Mouse (Mus musculus): ENCODE measurements around the gene Prkcb. TPM values are rescaled to one million over a fixed set of nuclear protein-coding genes. Genes with fewer than 3 reads are reported as not detected.

Gene Prkcb
- total RNA-seq, 2 experiments from 2014 or later, result 2.3 to 3.6 TPM

DNA sequence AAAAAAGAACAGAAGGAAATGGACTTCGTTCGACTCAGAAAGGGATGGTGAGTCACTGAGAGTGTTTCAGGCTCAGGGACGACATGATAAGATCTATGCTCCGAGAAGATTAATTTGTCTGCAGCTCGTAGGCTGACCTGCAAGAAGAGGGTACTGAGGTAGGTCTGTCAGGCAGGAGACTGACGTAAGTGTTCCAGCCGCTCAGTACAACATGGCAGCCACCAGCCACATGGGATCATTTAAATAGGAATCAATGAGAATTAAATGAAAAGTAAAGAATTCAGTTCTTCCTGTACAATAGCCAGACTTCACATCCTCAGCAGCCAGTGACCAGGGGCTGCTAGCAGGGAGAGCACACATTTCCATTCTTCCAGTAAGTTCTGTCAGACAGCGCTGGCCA, 209.0 kb downstream of the Prkcb start:
- intact Hi-C loops (cut with DNase I), result no loop called here
- DNase-seq, result no peak

DNA sequence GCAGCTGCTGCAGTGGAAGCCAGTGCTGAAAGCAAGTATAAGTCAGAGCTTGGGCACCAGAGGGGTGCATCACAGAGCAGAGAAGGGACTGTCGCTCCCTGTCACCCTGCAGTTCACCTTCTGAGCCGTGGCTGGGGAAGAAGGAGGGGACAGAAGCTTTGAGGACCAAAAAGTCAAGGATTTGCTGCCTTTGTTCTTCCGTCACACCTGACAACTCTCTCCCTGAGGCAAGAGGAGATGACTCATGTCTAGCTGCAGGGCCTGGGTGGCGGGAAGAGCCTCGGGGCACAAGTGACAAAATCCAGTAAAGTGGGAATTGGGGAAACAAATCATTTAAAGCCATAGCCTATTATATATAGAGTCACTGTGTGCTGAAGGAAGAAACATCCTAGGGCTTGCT, 209.9 kb downstream of the Prkcb start:
- DNase-seq, result no peak
- intact Hi-C loops (cut with DNase I), result no loop called here

DNA sequence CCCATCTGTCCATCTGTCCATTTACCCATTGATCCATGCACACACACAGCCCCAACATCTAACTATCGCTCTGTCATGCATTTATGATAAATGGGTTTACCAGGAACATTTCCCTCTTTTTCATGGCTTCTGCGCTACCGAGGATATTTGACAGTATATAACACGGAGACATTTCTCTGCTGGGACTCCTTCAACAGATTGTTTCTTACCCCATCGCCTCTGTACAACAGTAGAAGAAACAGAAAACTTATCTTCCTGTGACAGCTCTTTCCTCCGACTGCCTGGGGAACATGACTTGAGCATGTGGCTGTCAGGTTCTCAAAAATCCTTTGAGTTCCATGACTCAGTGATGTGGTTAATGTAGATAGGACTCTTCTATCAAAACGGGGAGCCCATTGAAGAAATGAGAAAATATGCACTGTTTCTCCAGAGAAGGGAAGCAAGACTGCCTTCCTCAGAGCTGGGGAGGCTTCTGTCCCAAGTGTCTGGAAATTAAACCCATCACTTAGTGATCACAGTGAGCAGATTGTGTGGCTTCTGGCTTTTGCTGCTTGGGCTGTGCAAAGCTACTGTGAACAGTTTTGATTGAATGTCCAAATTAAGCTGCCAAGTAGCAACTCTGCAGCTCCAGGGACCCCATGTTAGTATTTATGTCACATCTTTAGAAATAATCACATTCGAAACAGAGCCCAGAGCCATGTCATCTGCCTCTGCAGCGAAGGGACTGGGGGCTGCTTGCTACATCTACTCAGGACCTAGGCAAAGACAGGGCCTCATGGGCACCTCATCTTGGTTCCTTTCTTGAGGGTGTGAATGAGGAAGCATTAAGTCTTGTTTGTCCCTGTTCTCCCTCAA, 211.4 kb downstream of the Prkcb start:
- intact Hi-C loops (cut with DNase I), result no loop called here
- DNase-seq, result no peak

DNA sequence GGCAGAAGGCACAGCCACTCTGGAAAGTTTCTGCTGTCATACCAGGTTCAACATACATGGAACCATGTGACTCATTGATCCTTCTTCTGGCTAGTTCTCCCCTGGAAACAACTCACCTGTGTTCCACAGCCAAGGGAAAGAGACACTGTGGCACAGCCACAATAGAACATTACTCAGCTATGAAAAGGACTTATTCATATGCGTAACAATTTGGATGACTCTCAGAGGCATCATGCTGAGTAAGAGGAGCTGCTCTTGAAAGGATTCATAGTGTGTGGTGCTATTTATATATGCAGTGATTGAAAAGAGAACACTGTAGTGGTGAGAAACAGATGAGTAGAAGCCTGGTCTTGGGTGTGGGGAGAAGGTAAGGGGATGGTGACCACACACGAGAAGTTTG, 217.9 kb downstream of the Prkcb start:
- intact Hi-C loops (cut with DNase I), result no loop called here
- no peak for DNase-seq

DNA sequence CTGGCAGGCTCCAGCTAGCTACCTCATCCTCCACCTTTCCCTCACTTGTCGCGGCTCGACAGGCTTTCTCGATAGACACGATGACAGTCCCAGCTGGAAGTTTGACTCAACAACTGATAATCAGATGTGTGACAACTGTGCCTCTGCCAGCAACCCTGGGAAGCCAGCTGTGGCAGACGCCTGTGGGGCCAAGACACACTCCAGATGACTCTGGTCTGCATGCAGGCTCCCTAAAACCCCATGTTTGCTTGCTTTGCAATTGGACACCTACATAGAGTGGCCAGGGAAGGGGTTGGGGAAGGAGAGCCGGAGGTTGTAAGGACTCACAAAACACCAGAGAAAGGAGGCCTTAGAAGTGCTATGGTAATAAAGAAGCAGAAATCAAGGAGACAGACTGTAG, 221.4 kb downstream of the Prkcb start:
- intact Hi-C loops (cut with DNase I), result no loop called here
- DNase-seq, result peak; percentile 3 to 23

DNA sequence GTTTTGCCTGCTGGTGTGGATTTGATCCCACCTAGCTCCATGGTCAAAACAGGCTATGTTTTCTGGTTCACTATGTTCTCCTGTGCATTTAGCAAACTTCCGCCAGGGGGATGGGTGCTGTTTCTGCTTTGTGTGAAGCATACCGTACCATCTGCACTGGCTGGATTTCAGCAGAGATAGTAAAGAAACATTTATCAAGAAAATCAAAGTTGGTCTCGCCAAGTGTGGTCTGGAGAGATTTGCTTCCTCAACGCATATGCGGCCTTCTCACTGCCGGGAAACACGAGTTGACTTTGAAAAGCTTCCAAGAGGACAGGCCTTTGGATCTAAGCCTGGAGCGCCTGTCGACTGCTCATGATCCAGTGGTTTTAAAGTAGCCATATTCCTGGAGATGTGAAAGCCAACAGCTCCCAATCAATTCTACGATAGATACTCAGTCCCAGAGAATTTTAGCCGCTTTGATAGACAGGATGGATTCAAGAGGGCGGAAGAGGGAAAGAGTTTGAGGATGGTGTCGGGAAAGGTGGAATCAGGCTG, 223.9 kb downstream of the Prkcb start:
- intact Hi-C loops (cut with DNase I), result no loop called here

DNA sequence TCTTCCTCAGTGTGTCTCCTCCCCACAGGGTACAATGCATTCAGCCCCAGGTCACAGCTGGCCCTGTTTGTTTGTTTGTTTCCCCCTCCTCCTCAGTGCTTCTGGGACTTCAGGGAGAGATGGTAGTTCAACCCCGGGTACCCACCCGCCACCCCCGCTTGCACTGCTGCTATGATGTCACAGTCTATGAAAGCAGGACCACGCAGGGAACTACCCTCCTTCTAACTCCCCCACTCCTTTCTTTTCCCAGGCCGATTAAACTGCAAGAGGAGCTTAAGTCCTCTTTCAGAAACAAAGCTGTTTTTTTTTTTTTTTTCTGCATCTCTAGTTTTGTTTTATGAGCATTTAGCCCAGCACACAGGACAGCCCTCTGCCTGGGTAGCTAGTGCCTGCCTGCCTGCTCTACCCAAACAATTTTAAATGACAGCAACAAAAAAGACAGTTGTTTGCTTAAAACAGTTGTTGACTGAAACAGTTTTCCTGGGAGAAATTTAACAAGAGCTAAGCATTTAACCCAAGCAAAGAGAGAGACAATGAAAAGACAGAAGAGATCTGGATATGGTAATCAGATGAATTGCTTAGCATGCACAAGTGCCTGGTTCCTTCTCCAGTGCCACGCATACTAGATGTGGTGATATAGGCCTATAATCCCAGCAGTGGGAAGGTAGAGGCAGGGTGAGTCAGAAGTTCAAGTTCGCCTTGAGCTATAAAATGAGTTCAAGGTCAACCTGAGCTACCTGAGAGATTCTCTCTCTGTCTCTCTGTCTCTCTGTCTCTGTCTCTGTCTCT, 232.5 kb downstream of the Prkcb start:
- no peak for DNase-seq
- intact Hi-C loops (cut with DNase I), result no loop called here

More for the DNA sequence above, 223.9 kb downstream of the Prkcb start:
- peak; percentile 21 to 23 for DNase-seq

DNA sequence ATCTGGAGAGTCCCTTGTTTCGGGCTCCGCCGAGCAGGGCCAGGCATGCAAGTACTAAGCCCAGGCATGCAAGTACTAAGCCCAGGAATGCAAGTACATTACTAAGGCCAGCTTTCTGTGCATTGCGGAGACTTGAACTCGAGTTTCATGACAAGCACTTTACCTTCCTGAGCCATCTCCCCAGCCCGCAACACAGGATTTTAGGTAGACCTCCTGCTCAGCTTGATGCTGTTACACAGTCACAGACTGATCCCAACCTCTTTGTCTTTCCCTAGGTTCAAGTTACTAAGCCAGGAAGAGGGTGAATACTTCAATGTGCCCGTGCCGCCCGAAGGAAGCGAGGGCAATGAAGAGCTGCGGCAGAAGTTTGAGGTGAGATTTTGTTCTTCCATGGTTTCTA, 239.7 kb downstream of the Prkcb start:
- intact Hi-C loops (cut with DNase I), result no loop called here
- no peak for DNase-seq

DNA sequence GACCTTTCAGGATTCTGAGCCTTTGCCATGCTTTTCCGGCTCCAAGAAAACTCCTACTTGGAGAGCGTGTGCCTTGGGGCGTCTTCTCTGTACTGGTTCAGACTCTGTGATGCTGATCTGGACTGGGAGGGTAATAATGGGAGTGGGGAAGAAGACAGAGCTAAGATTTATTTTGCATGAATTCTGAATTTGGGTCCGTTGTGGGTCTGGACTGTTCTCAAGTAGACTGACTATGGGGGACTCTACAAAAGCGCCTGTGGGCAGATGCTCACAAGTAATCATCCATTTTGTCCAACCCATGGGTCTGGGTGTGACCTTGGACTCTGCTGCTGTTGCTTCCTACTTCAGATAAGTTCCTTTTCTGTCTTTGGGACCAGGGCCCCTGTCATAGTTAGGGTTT, 240.1 kb downstream of the Prkcb start:
- no peak for DNase-seq
- intact Hi-C loops (cut with DNase I), result no loop called here

DNA sequence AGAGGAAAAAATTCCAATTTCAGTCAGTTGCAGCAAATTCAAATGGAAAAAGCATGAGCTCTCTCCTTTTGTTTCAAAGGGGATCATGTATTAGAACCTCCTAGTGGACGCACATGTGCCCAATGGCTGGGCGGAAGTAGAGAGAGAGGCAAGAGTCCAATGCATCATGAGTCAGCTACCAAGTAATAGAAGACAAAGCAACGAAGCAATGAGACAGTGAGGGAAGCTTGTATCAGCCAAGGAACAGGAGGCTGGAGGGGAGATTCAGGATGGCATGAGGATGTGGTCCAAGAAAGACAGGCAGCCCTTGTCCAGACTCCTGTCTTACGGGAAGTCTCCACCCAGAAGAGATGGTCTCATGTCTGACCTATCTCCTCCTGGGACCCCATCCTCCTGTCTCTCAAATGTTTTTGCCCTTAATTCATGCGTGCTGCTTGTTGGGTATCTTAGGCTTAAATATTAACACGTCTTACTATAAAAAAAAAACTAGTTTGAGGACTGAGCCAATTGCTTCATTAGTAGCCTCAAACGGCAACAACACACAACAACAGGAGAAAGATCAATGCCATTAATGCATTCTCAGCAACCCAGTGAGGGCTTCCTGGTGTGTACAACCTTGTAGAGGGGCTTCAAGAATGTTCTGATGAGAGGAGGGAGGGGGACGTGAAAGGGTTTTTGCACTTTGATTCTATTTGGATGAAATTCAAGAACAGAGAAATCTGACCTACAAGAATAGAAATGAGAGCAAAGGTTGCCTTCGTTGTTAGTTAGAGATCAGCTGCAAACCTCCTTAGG, 245.2 kb downstream of the Prkcb start:
- intact Hi-C loops (cut with DNase I), result no loop called here
- DNase-seq, result no peak

DNA sequence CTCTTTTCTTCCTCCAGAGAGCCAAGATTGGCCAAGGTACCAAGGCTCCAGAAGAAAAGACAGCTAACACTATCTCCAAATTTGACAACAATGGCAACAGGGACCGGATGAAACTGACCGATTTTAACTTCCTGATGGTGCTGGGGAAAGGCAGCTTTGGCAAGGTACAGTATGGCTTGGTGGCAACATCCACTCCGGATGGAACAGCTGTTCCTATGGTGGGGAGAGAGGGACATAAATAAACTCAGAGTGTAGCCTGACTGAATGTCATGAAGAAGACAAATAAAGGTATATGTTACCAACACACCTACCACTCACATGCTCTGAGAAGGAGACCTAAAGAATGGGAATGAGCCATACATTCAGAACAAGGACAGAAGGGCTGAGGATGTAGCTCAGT, 256.1 kb downstream of the Prkcb start:
- intact Hi-C loops (cut with DNase I), result no loop called here
- DNase-seq, result no peak

DNA sequence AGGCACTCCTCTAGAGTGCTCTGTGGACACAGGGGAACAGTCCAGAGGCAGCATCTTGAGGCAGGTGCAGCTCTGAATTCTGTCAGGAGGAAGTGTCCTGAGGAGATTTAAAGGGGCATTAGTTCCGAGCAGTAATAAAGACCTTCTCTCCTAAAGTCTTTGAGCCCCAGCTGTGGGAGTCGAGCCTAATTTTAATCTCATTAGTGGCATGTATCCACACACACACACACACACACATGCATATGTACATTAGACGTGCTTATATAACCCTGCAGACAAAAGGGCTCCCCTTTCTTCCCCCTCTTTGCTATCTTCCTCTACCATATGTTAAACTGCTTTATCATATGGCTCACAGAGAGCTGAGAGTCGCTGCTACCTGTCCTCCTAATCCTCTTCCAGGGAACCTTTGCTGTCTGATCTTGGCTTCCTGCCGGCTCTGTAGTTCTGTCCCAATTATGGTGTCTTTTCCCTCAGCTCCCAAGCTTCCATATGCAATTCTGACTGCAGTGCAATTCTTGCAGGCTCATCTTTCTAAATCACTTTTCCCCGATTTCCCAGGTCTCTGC, 268.1 kb downstream of the Prkcb start:
- no peak for DNase-seq
- intact Hi-C loops (cut with DNase I), result no loop called here

DNA sequence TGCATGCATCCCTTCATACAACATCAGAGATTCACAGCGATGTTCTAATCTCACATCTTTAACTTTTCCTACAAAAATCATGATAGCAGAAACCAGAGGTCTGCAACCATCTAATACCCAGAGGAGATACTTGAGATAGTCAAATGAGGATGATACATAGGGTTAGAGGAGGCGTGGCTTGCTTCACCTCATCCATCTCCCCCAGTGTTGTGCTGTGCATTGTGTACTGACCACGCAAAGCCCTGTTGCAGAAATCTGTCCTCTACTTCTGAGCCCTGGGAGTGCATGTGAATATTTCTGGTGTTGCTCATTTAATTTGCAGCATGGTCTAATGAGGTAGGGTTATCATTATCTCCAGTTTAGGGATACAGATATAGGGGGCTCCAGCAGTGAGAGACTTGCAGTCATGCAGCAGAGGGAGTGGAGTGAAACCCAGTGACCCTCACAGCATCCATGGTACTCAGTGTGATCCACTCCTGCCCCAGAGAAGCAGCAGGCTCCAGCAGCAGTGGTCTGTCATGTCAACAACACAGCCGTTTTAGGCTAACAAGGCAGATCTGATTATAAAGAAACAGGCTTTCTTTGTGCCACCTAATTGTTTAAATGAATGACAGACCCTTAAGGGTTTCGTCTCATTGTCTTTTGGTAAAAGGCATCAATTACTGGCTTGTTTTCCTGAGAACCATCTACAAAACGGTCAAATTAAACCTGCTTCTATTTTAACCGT, 269.7 kb downstream of the Prkcb start:
- intact Hi-C loops (cut with DNase I), result no loop called here
- DNase-seq, result no peak

DNA sequence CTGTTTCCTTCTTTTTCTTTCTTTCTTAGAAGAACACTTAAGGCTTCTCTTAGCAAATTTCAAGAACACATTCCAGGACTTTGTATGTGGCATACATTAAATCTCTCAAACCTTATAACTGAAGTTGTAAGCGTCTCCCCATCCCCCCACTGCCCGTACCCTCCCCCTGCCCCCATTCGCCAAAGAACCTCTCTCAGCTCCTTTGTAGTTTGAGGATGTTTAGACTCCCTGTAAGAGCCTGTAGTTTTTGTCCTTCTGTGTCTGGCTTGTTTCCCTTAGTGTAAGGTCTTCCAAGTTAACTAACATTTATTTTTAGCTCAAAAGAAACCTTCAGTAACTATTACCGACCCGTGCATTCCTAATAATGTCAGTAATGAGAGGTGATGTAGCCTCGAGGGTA, 270.4 kb downstream of the Prkcb start:
- DNase-seq, result no peak
- intact Hi-C loops (cut with DNase I), result no loop called here

DNA sequence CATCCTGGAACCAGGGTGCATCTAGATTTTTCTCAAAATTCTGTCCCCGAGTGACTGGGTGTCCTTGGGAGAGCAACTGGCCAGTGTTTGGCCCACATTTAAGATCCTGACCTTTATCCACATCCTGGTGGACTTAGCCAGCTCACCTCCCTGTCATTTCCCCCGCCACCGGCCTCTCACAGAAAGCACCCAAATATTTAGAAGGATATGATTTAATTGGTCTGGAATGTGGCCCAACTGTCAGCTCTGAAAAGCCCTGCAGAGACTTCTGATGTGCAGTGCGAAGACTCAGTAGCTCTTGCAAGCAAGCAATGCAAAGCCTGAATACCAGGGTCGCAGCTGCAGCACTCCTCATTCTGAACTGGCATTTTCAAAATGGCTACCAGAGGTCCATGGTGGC, 274.0 kb downstream of the Prkcb start:
- peak; percentile 7 to 13 for DNase-seq
- intact Hi-C loops (cut with DNase I), result no loop called here

DNA sequence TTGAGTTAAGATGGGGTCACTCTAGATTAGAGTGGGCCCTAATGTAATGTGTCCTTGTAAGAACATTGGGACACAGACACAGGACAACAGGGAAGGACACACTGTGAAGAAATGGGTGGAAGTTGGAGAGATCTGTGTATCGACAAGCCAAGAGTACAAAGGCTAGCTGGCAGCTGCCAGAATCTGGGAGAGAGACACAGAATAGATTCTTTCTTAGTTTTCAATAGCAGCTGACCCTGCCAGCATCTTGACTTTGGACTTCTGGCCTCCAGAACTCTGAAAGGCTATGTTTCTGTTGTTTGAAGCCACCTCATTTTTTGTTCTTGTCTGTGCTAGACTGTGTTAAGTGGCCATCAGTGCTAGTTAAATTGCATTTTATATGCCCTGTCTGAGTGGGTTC, 276.8 kb downstream of the Prkcb start:
- intact Hi-C loops (cut with DNase I), result no loop called here
- no peak for DNase-seq

DNA sequence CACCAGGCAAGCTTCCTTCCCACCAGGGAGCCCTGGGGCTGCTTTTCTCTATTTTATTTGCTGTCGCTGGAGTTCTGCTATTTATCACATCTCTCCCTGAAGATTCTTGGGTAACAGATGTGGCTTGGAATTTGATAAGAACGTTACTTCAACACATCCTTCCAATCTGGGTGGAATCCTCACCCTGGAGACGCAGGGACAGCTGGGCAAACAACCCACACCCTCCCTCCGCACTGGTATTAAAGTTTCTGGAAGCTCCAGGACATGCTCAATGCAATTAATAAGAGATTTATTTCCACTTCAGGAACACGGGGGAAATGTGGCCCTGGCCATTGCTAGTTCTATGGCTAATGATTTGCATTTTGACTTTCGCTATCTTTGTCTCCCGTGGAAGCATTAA, 277.5 kb downstream of the Prkcb start:
- intact Hi-C loops (cut with DNase I), result no loop called here
- no peak for DNase-seq

DNA sequence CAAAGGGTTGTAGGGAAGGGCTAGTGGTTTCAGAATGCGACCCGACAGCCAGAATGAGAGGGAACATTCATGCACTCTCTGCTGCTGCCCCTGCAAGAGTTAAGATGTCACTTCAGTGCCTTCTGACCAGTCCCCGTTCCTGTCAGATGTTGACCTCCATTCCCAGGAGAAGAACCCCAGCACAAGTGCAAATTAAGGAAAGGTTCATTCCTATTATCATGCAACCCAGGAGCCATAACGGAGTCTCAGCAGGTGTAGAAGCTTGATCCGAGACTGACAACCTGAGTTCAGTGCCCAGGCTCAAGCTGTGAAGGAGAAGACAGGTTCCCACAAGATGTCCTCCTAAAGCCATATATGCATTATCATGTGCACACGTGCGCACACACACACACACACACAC, 280.2 kb downstream of the Prkcb start:
- no peak for DNase-seq
- intact Hi-C loops (cut with DNase I), result no loop called here

DNA sequence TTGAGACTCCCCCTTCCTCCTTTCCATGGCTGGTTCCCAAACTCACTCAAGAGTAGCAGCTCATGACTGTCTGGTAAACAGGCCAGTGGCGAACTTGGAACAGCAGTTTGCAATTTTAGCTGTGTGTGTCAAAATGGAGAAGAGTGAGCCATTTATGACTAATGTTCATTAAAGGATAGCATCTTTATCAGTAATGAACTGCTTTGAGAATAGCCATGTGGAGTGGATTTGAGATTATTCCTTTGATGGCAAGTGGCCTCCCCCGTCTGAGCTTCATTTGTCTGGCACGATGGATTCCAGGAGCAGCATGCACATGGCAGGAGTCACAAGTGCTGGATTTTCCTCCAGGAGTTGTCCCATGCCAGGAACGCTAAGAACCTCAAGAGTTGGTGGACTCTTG, 281.9 kb downstream of the Prkcb start:
- DNase-seq, result no peak
- intact Hi-C loops (cut with DNase I), result no loop called here

DNA sequence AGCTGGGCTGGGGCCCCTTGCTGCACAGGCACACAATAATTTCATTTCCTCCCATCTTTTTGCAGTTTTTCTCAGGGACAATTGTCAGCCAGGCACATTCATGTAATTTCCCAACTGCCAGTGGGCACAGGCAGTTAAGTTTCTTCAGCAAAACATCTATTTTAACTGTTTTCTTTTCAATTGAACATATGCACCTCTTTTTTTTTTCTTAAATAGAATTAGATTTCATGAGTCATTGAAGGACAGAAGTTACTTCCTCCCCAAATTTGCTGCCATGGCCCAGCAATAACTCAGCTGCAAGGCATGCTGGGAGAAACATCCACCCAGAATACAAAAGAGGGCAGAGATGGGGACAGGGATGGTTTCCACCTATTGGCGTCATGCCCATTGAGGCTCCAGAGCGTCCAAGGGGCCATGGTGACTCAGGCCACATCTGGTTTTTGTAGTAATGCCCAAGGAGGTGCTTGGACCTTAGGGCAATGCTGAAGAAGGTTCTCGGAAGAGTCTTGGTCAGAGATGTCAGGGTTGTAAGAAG, 284.6 kb downstream of the Prkcb start:
- DNase-seq, result no peak
- intact Hi-C loops (cut with DNase I), result no loop called here
